Mouse (Mus musculus): Measurements from ENCODE around the gene Atp6v1fnb.

Atp6v1fnb gene

GRCm38 (mm10) chr6:29461502-29461901, 9.7 kb upstream of the Atp6v1fnb start:
- in situ Hi-C loops (cut with MboI; ENCODE audit: unreplicated experiment in 2 of 2): no loop called here

GRCm38 (mm10) chr6:29463388-29463787, 7.8 kb upstream of the Atp6v1fnb start:
- in situ Hi-C loops (cut with MboI; ENCODE audit: unreplicated experiment in 2 of 2): no loop called here

GRCm38 (mm10) chr6:29467583-29468354, 3.5 kb upstream of the Atp6v1fnb start, which contains the start of gene Atp6v1f:
TSS of gene Atp6v1f (plus strand) at chr6:29467718.
- in situ Hi-C loops (cut with MboI; ENCODE audit: unreplicated experiment in 2 of 2): loop anchor here in 1 of 2 experiments (5.0 kb wide), 1 partner anchor 60 kb away; the partner anchor contains the start of gene Irf5

DNA sequence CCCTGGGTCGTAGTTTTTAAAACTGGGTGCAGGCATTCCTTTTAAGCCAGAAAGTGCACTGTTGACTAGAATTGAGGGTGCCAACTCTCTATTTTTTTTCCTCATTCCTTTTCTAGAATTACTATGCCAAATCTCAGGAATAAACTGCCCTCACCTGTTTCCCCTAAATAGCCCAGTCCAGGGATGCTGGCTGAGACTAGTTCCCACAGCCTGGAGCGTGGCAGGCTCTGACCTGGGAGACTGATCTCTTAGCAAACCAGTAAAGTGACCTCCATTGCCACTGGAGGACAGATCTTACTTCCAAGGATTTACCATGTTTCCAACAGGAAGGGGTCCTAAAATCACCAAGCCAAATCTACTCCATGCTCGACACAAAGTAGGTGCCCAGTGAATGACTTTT, 2.4 kb upstream of the Atp6v1fnb start:
- in situ Hi-C loops (cut with MboI; ENCODE audit: unreplicated experiment in 2 of 2): loop anchor here in 1 of 2 experiments (5.0 kb wide), 1 partner anchor 58 kb away; the partner anchor contains the start of gene Irf5

GRCm38 (mm10) chr6:29473941-29474691, 2.9 kb downstream of the Atp6v1fnb start:
- in situ Hi-C loops (cut with MboI; ENCODE audit: unreplicated experiment in 2 of 2): no loop called here

GRCm38 (mm10) chr6:29474736-29475135, 3.5 kb downstream of the Atp6v1fnb start:
- in situ Hi-C loops (cut with MboI; ENCODE audit: unreplicated experiment in 2 of 2): loop anchor here in 1 of 2 experiments (25.0 kb wide), 1 partner anchor 312 kb away; the partner anchor contains the start of gene Rbm28

GRCm38 (mm10) chr6:29482691-29483090, 11.5 kb downstream of the Atp6v1fnb start:
- in situ Hi-C loops (cut with MboI; ENCODE audit: unreplicated experiment in 2 of 2): loop anchor here in 1 of 2 experiments (25.0 kb wide), 1 partner anchor 320 kb away; the partner anchor contains the start of gene Rbm28

- in situ Hi-C loops (cut with MboI; ENCODE audit: unreplicated experiment in 2 of 2): loop anchor here (5.0 to 25.0 kb wide), 2 partner anchors 318 to 323 kb away; partner anchors contain the start of gene Rbm28 (in 2 of the 2)
These were observed 13.7 kb downstream of the Atp6v1fnb start for GRCm38 (mm10) chr6:29484716-29485559.

DNA sequence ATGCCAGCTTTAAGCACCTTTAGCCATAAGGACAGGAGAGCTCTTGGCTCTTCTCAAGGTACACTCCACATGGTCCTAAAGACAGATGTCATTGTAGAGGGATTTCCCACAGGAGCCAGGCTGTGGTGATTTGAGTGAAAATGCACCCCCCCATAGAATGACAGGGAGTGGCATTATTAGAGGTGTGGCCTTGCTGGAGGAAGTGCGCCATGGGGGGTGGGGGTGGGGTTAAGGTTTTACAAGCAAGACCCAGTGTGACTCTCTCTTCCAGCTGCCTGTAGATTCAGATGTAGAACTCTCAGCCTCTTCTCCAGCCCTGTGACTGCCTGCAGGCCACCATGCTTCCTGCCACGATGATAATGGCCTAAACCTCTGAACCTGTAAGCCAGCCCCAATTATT, 14.7 kb downstream of the Atp6v1fnb start:
- in situ Hi-C loops (cut with MboI; ENCODE audit: unreplicated experiment in 2 of 2): loop anchor here (5.0 to 25.0 kb wide), 2 partner anchors 319 to 324 kb away; partner anchors contain the start of gene Rbm28 (in 2 of the 2)

DNA sequence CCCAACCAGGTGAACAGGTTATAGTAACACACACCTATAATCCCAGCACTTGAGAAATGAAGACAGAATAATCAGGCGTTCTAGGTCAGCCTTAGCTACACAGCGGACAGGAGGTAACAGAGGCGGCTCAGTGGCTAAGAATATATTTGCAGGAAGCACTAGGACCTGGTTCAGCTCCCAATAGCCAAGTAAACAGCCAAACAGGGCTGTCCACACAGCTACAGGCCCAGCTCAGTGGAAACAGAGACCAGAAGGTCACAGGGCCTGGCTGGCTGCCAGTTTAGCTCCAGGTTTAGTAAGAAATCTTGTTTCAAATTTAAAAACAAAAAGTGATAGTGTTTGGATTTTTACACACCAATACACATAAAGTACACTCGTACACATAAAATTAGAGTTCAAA, 22.9 kb downstream of the Atp6v1fnb start:
- in situ Hi-C loops (cut with MboI; ENCODE audit: unreplicated experiment in 2 of 2): loop anchor here in 1 of 2 experiments (25.0 kb wide), 1 partner anchor 332 kb away; the partner anchor contains the start of gene Rbm28

DNA sequence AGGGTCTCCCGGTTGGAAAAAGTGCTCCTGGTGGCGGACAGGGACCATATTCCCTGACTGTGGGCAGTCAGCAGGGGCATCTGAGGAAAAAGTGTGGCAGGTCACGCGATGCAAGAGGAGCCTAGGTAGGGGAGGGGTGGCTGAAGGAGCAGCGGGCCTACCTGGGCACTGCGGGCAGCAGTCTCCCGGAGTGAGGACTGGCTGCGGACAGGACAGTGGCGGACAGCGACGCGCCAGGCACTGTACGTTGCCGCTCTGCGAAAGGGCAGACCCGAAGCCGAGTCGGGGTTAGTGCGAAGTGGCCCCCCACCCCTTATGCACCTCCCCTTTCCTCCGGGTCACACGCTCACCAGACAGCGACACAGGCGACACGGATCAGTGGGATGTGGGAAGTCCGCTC, 25.0 kb downstream of the Atp6v1fnb start:
- in situ Hi-C loops (cut with MboI; ENCODE audit: unreplicated experiment in 2 of 2): loop anchor here in 1 of 2 experiments (25.0 kb wide), 1 partner anchor 334 kb away; the partner anchor contains the start of gene Rbm28

GRCm38 (mm10) chr6:29497791-29498190, 26.6 kb downstream of the Atp6v1fnb start:
- in situ Hi-C loops (cut with MboI; ENCODE audit: unreplicated experiment in 2 of 2): loop anchor here in 1 of 2 experiments (25.0 kb wide), 1 partner anchor 335 kb away; the partner anchor contains the start of gene Rbm28

GRCm38 (mm10) chr6:29500177-29500576, 28.9 kb downstream of the Atp6v1fnb start:
- in situ Hi-C loops (cut with MboI; ENCODE audit: unreplicated experiment in 2 of 2): loop anchor here in 1 of 2 experiments (10.0 kb wide), 1 partner anchor 145 kb away; no protein-coding TSS in a partner anchor

DNA sequence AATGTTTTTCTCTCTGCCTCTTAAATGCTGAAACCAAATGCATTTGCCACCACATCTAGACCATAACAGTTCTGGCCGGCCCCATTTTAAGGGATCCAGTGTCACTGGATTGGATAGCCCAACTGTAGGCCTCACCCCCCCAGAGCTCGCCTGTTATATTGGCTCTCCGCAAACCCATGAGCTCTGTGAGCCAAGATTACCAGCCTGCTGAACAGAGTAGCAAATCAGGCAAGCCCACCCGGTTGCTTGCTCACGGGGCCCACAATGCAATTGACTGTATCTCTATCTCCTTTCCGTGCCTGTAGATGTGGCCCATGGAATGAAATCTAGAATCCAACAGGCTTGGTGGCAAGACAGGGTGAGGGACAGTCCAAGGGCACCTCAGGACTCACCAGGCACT, 29.6 kb downstream of the Atp6v1fnb start:
- in situ Hi-C loops (cut with MboI; ENCODE audit: unreplicated experiment in 2 of 2): loop anchor here in 1 of 2 experiments (10.0 kb wide), 1 partner anchor 144 kb away; no protein-coding TSS in a partner anchor

GRCm38 (mm10) chr6:29501599-29501998, 30.4 kb downstream of the Atp6v1fnb start:
- in situ Hi-C loops (cut with MboI; ENCODE audit: unreplicated experiment in 2 of 2): loop anchor here in 1 of 2 experiments (10.0 kb wide), 1 partner anchor 143 kb away; no protein-coding TSS in a partner anchor

DNA sequence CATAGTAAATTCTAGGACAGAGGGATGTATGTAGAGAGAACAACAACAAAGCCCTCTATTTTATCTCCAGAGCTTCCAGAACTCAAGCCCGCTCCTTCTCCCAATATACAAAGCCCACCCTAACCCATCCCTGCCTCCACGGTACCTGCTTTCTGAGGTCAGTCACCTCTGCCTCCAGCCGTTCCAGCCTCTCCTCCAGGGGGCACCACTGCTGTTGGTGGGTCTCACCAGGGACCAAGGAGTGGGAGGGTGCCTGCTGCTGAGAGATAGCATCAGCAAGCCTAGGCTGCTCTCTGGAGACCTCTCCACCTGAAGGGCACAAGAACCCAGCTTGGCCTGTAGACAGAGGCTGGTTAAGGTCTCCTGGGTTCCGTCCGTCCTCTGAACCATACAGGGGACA, 34.3 kb downstream of the Atp6v1fnb start:
- in situ Hi-C loops (cut with MboI; ENCODE audit: unreplicated experiment in 2 of 2): loop anchor here in 1 of 2 experiments (10.0 kb wide), 1 partner anchor 139 kb away; no protein-coding TSS in a partner anchor

GRCm38 (mm10) chr6:29506834-29507233, 35.6 kb downstream of the Atp6v1fnb start:
- in situ Hi-C loops (cut with MboI; ENCODE audit: unreplicated experiment in 2 of 2): loop anchor here in 1 of 2 experiments (10.0 kb wide), 1 partner anchor 138 kb away; no protein-coding TSS in a partner anchor

- in situ Hi-C loops (cut with MboI; ENCODE audit: unreplicated experiment in 2 of 2): loop anchor here in 1 of 2 experiments (10.0 kb wide), 1 partner anchor 137 kb away; no protein-coding TSS in a partner anchor
These were observed 36.4 kb downstream of the Atp6v1fnb start, which contains the start of gene Kcp for GRCm38 (mm10) chr6:29507447-29508309. TSS of gene Kcp (minus strand) at chr6:29507952.
